Mouse (Mus musculus) left cerebral cortex, postnatal 10 days (tissue): ENCODE results near the gene AY358078. TPM values are rescaled to one million over a fixed set of nuclear protein-coding genes. Genes with fewer than 3 reads are reported as not detected.
"Not testable (repeated sequence)": the region's sequence is repeated elsewhere in the genome, so short reads cannot be mapped to it uniquely, and the experiment has no call there.

Experiments used
- DNase-seq, 2 experiments: peaks; one replicate each; pipeline ENCODE4 v3.0.0; 2021 to 2022; ENCODE audit warnings: low spot score in 2 of 2, mixed read lengths in 1 of 2; ENCODE audit errors: extremely low spot score in 1 of 2
- intact Hi-C: fragments of 180-260 bp; cut with DNase I; formaldehyde crosslinking; loops from one replicate; pipeline ENCODE4 v1.15.1; 2025
- total RNA-seq, 2 experiments: library from RNA; stranded (reverse); gene quantifications; 2 replicates each; pipeline ENCODE4 v1.2.3; 2021

AY358078 gene
- not detected for total RNA-seq

- intact Hi-C loops = no loop called here
- DNase-seq = no peak
Observed at GRCm38 (mm10) chr14:51799746-51800145, at the start of gene AY358078. TSS of gene AY358078 (plus strand) at chr14:51800046.

- no peak for DNase-seq
- intact Hi-C loops = no loop called here
Observed at GRCm38 (mm10) chr14:51755944-51756343, 43.9 kb upstream of the AY358078 start.

DNA sequence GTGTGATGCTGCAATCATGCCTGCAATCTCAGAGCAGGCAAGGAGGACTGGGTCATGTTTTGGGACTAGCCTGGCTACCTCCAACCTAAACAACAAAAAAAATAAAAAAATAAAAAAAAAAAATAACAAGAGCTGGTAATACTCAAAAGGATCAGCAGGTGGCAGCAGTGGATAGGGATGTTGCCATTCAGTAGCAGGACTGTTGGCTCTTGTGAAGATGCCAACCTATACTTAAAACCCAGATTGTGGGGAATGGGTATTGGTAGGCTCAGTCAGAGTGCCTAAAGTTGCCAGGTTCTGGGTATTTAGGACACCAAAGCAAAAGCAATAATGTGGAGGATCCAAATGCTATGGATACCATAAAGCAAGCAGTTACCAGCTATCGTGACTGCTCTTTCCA lies 28.5 kb upstream of the AY358078 start:
- intact Hi-C loops, DNase-seq: not testable (repeated sequence)

- DNase-seq = no peak
- intact Hi-C loops = no loop called here
Observed at GRCm38 (mm10) chr14:51773490-51773889, 26.4 kb upstream of the AY358078 start, which contains the start of gene Ang4. TSS of gene Ang4 (minus strand) at chr14:51773590.

DNA sequence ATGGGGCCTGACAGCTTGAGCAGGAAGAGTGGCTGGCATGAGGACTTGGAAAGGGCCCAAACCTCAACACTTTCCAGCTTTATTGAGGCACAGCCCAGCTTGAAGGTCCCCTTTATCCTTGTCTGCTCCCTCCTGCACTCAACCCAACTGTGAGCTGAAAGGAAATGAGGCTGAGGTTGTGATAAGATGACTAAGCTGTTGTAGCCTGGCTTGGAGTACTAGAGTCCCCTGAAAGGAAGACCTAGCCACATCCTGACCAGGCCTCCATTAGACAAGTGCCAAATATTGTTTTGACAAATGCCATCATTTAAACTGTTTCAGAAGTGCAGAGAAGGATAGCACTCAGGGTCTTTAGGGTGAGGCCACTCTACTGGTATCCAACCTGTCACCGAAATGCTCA lies 22.1 kb upstream of the AY358078 start:
- intact Hi-C loops = no loop called here
- DNase-seq = no peak

DNA sequence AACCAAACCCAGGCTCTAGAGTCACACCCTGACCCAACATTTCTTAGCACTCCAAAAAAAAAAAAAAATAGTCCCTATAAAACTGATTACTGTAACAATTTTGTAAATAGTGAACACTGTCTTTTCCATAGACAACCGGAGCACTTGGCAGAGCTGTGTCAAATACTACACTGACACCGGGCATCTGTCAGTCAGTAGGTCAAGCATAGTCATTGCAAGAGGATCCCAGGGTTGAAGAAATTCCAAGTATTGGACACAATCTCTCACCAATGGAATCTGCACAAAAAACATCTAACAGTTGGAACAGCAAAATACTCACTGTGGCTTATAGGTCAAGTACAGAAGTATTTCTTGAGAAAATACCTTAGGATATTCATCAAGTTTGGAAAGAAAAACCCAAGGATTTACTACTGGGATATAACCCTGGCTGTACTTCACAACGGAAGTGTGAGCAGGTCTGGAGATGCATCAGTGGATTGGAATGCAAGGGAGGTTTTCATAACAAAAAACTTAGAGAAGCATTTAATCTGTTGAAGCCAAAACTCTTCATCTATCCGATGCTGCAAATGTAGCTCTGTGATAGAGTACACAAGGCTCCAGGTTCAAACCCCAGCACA lies 20.9 kb upstream of the AY358078 start:
- no peak for DNase-seq
- intact Hi-C loops = no loop called here

- intact Hi-C loops = loop anchor here (10.0 kb wide), 1 partner anchor 58 kb away; no protein-coding TSS in a partner anchor
- DNase-seq = no peak
Observed at GRCm38 (mm10) chr14:51786335-51786734, 13.5 kb upstream of the AY358078 start.

DNA sequence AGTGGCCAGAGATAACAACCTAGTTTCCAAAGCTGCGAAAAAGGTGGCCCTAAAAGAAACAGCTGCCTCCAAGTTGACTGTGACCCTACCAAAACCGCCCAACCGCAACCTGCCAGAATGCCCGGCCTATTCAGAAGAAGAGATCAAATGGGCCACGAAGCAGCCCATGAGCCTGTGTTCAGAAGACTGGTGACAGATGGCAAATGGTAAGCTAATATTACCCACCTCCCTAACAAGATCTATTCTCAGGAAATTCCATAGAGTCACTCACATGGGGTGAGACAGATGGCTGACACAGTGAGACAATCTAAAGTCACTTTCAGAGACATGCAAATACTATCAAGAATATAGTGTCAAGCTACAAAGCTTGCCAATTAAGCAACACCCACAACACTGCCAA lies 12.8 kb upstream of the AY358078 start:
- DNase-seq = no peak
- intact Hi-C loops = loop anchor here (10.0 kb wide), 1 partner anchor 58 kb away; no protein-coding TSS in a partner anchor

- DNase-seq = no peak
- intact Hi-C loops = loop anchor here (10.0 kb wide), 1 partner anchor 56 kb away; no protein-coding TSS in a partner anchor
Observed at GRCm38 (mm10) chr14:51789196-51789595, 10.7 kb upstream of the AY358078 start.

DNA sequence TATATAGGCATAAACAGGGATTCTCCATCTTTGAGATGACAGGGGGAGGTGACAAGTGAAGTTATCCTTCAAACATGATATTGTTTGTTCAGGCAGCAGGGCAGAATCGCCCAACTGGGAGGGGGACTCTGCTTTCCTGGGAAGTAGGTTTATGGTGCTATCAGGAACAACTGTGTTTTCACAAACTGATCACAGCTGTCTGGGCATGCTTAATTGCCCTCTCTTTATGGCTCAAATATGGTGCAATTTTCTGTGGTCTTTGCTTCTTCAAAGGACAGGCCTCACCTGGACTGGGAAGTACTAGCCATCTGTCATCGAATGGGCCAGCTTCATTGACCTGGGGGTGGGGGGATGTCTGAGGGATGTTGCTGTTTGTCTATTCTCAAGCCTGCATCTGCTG lies 5.7 kb upstream of the AY358078 start:
- no peak for DNase-seq
- intact Hi-C loops = no loop called here

DNA sequence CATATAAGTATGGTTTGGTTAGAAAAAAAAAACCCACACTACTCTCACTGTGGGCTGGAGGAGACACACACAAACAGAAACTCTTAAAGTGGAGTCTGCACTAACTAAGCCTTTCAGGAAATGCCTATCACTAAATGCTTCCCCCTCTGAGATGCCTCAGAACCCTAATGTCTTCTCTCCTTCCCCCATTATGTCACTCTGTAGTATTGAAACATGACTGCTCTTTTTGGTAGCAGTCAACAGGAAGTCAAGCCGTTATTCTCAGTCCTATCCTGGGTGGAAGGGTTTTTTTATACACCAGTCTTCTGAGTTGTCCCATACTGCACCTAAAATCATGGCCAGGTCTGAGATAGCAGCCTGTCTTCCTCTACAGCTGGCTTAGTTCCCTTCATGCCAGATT lies 26.8 kb downstream of the AY358078 start:
- intact Hi-C loops = no loop called here
- no peak for DNase-seq

DNA sequence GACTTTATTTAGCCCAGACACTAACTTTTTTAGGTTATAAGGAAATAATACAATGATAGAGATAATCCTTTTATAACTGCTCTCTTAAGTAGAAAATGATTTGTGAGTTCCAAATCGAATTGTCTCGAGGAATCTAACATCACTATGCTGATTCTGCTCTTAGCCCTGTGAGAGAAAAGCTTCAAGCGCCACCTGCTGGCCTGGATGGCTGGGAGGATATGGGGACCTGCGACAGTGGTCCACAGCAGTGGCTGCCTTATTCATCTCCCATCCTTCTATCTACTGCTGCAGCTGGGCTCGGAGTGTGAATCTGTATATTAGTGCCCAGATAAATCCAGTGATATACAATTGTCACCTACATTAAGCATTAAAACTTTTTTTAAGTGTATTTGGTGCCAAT lies 28.0 kb downstream of the AY358078 start:
- intact Hi-C loops = not testable (repeated sequence)
- peak; percentile 17 to 20 for DNase-seq

DNA sequence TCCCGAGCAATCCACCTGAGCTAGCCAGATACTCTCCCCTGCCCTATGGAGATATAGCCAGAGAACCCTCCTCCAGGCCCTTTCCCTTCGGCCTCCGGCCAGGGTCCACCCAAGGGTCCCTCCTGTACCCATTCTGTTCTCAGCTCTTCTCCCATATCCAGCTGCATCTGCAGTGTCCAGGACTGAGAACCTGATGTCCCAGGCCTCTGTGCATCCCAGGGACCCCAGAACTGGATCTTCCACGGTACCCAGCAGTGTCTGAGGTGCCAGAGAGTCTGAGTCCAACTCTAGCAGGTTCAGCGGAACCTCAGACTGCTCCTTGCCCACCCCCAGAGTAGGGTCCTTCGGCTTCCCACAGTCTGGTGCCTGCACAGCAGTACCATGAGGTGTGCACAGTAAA lies 29.3 kb downstream of the AY358078 start:
- no peak for DNase-seq
- intact Hi-C loops = no loop called here

DNA sequence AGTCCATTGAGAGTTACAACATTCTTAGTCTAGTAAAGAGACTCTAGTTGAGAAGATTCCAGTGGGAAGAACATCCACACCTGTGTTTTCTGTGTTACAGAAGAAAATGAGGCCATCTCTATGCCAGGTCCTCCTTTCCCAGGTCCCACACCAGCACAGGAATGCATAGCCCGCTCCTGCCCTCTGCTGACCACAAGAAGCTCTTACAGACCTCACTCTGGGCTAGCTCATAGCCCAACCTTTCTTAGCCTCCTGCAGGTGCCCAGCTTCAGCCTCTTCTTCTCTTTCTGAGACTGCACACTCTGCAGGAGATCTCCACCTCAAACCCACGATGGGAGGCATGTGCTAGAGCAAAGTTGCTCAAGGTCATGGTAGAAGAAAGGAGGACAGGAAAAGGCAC lies 38.6 kb downstream of the AY358078 start:
- DNase-seq, intact Hi-C loops: not testable (repeated sequence)

GRCm38 (mm10) chr14:51842250-51842649 lies 42.4 kb downstream of the AY358078 start:
- intact Hi-C loops = loop anchor here (10.0 kb wide), 1 partner anchor 57 kb away; no protein-coding TSS in a partner anchor
- no peak for DNase-seq

DNA sequence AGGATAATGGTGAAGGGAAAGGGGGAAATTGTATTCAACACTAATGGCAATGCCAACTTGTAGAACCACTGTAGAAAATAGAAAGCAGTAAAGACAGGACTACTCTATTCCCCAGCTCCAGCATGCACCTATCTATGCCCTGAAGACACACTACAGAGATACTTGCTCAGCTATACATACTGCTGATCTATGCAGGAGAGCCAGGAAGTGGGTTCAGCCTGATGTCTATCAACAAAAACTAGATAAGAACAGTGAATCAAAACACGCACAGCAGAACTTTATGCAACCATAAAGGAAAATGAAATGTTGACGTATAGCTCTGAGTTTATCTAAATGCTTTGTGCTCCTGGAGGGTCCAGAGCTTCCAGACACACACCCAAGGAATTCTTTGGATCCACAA lies 42.9 kb downstream of the AY358078 start:
- no peak for DNase-seq
- intact Hi-C loops = loop anchor here (10.0 kb wide), 1 partner anchor 58 kb away; no protein-coding TSS in a partner anchor

- DNase-seq = no peak
- intact Hi-C loops = loop anchor here (10.0 kb wide), 1 partner anchor 59 kb away; no protein-coding TSS in a partner anchor
Observed at GRCm38 (mm10) chr14:51843882-51844281, 44.0 kb downstream of the AY358078 start.

DNA sequence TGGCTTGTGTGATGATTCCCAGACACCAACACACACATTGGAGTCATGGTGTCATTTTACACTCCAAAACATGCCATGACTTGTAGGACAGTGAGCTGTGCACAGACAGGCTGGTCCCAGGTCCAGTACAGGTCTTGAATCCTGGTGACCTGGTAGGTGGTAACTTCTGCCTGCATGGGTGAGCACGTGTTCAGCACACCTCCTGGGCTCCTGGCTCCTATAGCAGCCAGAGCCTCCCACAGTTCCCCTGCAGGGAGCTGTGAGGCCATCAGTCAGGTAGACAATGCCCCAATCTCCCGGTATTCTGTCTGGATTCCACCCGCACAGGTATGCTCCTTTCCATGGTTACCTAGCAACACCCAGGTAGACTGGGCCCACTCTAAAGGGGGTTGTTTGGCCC lies 46.7 kb downstream of the AY358078 start:
- intact Hi-C loops = loop anchor here (10.0 kb wide), 1 partner anchor 62 kb away; no protein-coding TSS in a partner anchor
- no peak for DNase-seq

GRCm38 (mm10) chr14:51851006-51851405 lies 51.2 kb downstream of the AY358078 start:
- intact Hi-C loops, DNase-seq: not testable (repeated sequence)

DNA sequence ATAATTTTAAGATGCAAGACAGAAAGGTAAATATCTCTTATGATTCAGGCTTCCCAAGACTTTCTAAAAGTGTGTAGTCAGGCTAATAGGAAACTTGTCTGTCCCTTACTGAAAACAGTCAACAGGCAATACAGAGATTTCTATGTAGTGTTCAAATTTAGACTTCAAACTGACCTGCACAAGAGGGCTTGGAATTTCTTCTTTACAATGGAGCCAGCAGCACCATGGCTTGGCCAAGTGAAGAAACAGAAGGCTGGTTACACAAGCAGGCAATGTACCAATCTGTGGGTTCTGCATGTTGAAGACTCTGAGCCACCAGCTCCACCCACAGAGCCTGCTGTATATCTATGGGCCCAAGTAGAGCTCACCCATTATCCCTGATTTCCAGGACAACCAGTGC lies 53.6 kb downstream of the AY358078 start, which contains the start of gene Ear6:
Gene Ear6 (plus strand): TSS at position 301 of the 400 bp plus-strand sequence.
- intact Hi-C loops = no loop called here
- DNase-seq = no peak
